Mouse (Mus musculus): ENCODE results near the gene Olfr262. TPM values are rescaled to one million over a fixed set of nuclear protein-coding genes. Genes with fewer than 3 reads are reported as not detected.
"Not testable (repeated sequence)": the region's sequence is repeated elsewhere in the genome, so short reads cannot be mapped to it uniquely, and the experiment has no call there.

The Olfr262 gene
- not detected in 2 replicates for polyA plus RNA-seq (2014; fragmentation: Nextera tagmentation; extraction: Ambion mirVana)

DNA sequence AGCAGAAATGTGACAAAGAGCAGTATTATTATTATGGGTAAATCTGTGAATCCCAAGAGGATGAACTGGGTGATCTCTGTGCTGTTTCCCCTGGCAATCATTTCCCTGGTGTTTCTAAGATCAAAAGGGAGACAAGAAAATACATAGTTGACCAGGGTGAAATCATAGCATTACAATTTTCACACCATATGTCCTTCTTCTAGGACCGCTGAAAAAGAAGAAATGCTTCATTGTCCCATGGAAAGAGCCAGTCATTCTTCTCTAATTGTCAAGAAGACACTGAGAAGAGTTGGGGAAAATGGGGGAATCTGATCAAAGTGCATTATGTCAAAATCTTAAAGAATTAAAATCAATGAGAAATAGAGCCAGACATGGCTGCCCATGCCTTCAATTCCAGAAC, at the start of gene Olfr262:
Olfr262 (minus strand) TSS at position 101 of the 400 bp plus-strand sequence.
- ATAC-seq (ENCODE audit: low FRiP score) (no peak), DNase-seq (ENCODE audit: low spot score, missing footprints) (no peak)
- 89% methylated on average over 1 of the region's 1 CpGs for WGBS
- H3K4me2 ChIP-seq = no peak within 1 kb of the TSS
- no peaks in the 10 kb centered on the region for H3K4me1 ChIP-seq (ENCODE audit: control insufficient read depth, insufficient read depth, low read length)
- H3K9ac ChIP-seq (ENCODE audit: low read length) = no peak within 1 kb of the TSS
- no peaks in the 10 kb centered on the region for H3K36me3 ChIP-seq (ENCODE audit: control insufficient read depth, insufficient read depth, low read length)
- no peaks in the 10 kb centered on the region for H3K27me3 ChIP-seq (ENCODE audit: control insufficient read depth, insufficient read depth, low read length)
- no peak within 1 kb of the TSS for H3K4me3 ChIP-seq (ENCODE audit: low read depth, low read length)
- H3K9me3 ChIP-seq (ENCODE audit: control insufficient read depth, low read length) = no peaks in the 10 kb centered on the region
- no peak within 1 kb of the TSS for H3K27ac ChIP-seq (ENCODE audit: low read depth, low read length)

DNA sequence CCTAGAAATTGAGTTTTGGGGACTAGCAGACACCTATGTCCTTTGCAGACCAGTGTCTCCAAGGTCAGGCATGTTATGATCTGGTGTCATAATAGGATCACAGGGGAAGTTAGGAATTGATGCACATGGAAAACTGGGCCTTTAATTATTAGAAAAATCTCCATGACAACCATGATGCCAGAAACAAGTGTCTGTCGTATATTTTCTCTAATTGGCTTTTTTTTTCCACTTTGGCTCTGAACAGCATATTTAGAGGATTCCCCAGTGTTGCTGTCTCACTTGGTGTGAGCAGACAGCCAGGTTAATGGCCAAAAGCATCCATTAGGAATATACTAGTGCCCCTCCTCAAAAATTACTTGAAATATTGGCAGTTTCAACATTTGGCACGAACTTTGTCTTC, 38.1 kb upstream of the Olfr262 start, which contains the start of gene Olfr1434:
Olfr1434 (plus strand) TSS at position 301 of the 400 bp plus-strand sequence.
- H3K4me2 ChIP-seq = no peak within 1 kb of the TSS
- ATAC-seq (ENCODE audit: low FRiP score) (no peak), DNase-seq (ENCODE audit: low spot score, missing footprints) (no peak)
- H3K27me3 ChIP-seq (ENCODE audit: control insufficient read depth, insufficient read depth, low read length) = no peaks in the 10 kb centered on the region
- no peak within 1 kb of the TSS for H3K9ac ChIP-seq (ENCODE audit: low read length)
- no peaks in the 10 kb centered on the region for H3K4me1 ChIP-seq (ENCODE audit: control insufficient read depth, insufficient read depth, low read length)
- H3K4me3 ChIP-seq (ENCODE audit: low read depth, low read length) = no peak within 1 kb of the TSS
- WGBS = 72% methylated on average over 2 of the region's 2 CpGs
- H3K36me3 ChIP-seq (ENCODE audit: control insufficient read depth, insufficient read depth, low read length) = no peaks in the 10 kb centered on the region
- no peak within 1 kb of the TSS for H3K27ac ChIP-seq (ENCODE audit: low read depth, low read length)
- no peaks in the 10 kb centered on the region for H3K9me3 ChIP-seq (ENCODE audit: control insufficient read depth, low read length)

DNA sequence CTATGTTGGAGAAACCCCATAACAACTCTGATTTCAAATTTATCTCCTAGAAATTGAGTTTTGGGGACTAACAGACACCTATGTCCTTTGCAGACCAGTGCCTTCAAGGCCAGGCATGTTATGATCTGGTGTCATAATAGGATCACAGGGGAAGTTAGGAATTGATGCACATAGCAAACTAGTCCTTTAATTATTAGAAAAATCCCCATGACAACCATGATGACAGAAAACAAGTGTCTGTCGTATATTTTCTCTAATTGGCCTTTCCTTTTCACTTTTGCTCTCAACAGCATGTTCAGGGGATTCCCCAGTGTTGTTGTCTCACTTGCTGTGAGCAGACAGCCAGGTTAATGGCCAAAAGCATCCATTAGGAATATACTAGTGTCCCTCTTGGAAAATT, 19.3 kb upstream of the Olfr262 start, which contains the start of gene Olfr235:
Olfr235 (plus strand) TSS at position 301 of the 400 bp plus-strand sequence.
- H3K4me2 ChIP-seq = no peak within 1 kb of the TSS
- H3K9ac ChIP-seq (ENCODE audit: low read length) = no peak within 1 kb of the TSS
- no peaks in the 10 kb centered on the region for H3K4me1 ChIP-seq (ENCODE audit: control insufficient read depth, insufficient read depth, low read length)
- ATAC-seq (ENCODE audit: low FRiP score) (no peak), DNase-seq (ENCODE audit: low spot score, missing footprints) (no peak)
- H3K36me3 ChIP-seq (ENCODE audit: control insufficient read depth, insufficient read depth, low read length) = no peaks in the 10 kb centered on the region
- H3K27me3 ChIP-seq (ENCODE audit: control insufficient read depth, insufficient read depth, low read length) = no peaks in the 10 kb centered on the region
- WGBS = 64% methylated on average over 1 of the region's 1 CpGs
- no peak within 1 kb of the TSS for H3K4me3 ChIP-seq (ENCODE audit: low read depth, low read length)
- no peaks in the 10 kb centered on the region for H3K9me3 ChIP-seq (ENCODE audit: control insufficient read depth, low read length)
- H3K27ac ChIP-seq (ENCODE audit: low read depth, low read length) = no peak within 1 kb of the TSS

DNA sequence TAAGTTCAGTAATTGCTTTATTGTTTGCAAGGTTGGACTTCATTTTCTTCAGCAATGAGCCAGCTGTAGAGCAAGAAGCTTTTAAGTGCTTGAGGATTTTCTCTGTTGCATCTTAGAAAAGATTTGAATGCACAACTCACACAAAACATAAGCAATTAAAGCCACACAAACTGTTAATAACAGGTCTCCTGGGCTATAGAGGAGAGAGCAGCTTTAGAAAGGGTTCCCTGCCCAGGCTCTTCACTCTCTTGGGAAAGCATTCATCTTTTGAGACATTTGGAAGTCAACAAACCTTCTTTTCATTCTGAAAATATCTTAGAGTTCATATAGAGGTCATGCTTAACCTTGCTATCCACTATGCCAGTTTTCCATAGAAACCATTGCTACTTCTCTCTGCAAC, 9.0 kb downstream of the Olfr262 start, which contains the start of gene Olfr1432:
Olfr1432 (minus strand) TSS at position 101 of the 400 bp plus-strand sequence.
- not testable (repeated sequence) for H3K27me3 ChIP-seq (ENCODE audit: control insufficient read depth, insufficient read depth, low read length); H3K9ac ChIP-seq (ENCODE audit: low read length); DNase-seq (ENCODE audit: low spot score, missing footprints); H3K4me3 ChIP-seq (ENCODE audit: low read depth, low read length); H3K36me3 ChIP-seq (ENCODE audit: control insufficient read depth, insufficient read depth, low read length); H3K27ac ChIP-seq (ENCODE audit: low read depth, low read length); ATAC-seq (ENCODE audit: low FRiP score); H3K4me1 ChIP-seq (ENCODE audit: control insufficient read depth, insufficient read depth, low read length); H3K4me2 ChIP-seq; H3K9me3 ChIP-seq (ENCODE audit: control insufficient read depth, low read length)

DNA sequence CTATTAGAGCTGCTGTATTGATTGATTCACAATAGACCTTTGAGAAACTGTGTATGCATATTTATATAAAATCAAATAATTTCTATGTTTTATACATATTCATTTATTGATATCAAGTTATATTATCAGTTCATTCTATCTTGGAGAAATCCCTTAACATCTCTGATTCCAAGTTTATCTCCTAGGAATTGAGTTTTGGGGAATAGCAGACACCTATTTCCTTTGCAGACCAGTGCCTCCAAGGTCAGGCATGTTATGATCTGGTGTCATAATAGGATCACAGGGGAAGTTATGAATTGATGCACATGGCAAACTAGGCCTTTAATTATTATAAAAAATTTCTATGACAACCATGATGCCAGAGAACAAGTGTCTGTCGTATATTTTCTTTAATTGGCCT, 41.1 kb downstream of the Olfr262 start, which contains the start of gene Olfr1431:
Olfr1431 (plus strand) TSS at position 301 of the 400 bp plus-strand sequence.
- Histone ChIP-seq H3K4me2 (no peak within 1 kb of the TSS), H3K27me3 (ENCODE audit: control insufficient read depth, insufficient read depth, low read length) (no peaks in the 10 kb centered on the region), H3K4me1 (ENCODE audit: control insufficient read depth, insufficient read depth, low read length) (no peaks in the 10 kb centered on the region), H3K9me3 (ENCODE audit: control insufficient read depth, low read length) (no peaks in the 10 kb centered on the region), H3K36me3 (ENCODE audit: control insufficient read depth, insufficient read depth, low read length) (no peaks in the 10 kb centered on the region), H3K9ac (ENCODE audit: low read length) (no peak within 1 kb of the TSS), H3K27ac (ENCODE audit: low read depth, low read length) (no peak within 1 kb of the TSS), H3K4me3 (ENCODE audit: low read depth, low read length) (no peak within 1 kb of the TSS)
- WGBS = 86% methylated on average over 1 of the region's 1 CpGs
- ATAC-seq (ENCODE audit: low FRiP score) (no peak), DNase-seq (ENCODE audit: low spot score, missing footprints) (no peak)

DNA sequence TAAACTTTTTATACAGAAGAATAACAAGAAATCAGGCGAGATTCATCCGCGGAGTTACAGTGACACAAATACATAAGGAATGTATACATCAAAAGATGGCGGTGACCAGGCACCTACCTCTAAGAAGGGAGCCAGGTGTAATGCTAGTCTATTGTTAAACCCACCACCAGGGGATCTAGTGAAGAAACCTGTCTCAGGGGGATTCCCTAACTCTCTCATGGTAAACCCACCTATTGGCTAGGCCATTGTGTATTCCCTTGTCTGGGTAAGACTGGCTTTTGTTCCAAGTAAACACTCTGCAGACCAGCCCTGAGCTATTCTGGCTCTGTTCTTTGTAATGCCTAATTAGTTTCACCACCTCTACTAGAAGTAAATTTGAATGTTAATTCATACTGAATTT, 42.4 kb downstream of the Olfr262 start:
- not testable (repeated sequence) for DNase-seq (ENCODE audit: low spot score, missing footprints); H3K4me2 ChIP-seq; H3K9me3 ChIP-seq (ENCODE audit: control insufficient read depth, low read length); H3K27ac ChIP-seq (ENCODE audit: low read depth, low read length); H3K36me3 ChIP-seq (ENCODE audit: control insufficient read depth, insufficient read depth, low read length); H3K9ac ChIP-seq (ENCODE audit: low read length); H3K4me3 ChIP-seq (ENCODE audit: low read depth, low read length); ATAC-seq (ENCODE audit: low FRiP score); H3K27me3 ChIP-seq (ENCODE audit: control insufficient read depth, insufficient read depth, low read length); H3K4me1 ChIP-seq (ENCODE audit: control insufficient read depth, insufficient read depth, low read length)
- 73% methylated on average over 4 of the region's 4 CpGs for WGBS

Other genes starting within 250 kb of the Olfr262 start
- 0.03 TPM in 1 of 2 replicates, not detected in the other for gene Olfr1423, start 200.3 kb downstream of the Olfr262 start, polyA plus RNA-seq (2014; fragmentation: Nextera tagmentation; extraction: Ambion mirVana)
- not detected in 2 replicates for gene Olfr1424, start 179.0 kb downstream of the Olfr262 start, polyA plus RNA-seq (2014; fragmentation: Nextera tagmentation; extraction: Ambion mirVana)
- not detected in 2 replicates for gene Olfr1425, start 163.9 kb downstream of the Olfr262 start, polyA plus RNA-seq (2014; fragmentation: Nextera tagmentation; extraction: Ambion mirVana)
- gene Olfr1426, start 149.6 kb downstream of the Olfr262 start, polyA plus RNA-seq (2014; fragmentation: Nextera tagmentation; extraction: Ambion mirVana) = not detected in 2 replicates
- not detected in 2 replicates for gene Olfr1427, start 138.3 kb downstream of the Olfr262 start, polyA plus RNA-seq (2014; fragmentation: Nextera tagmentation; extraction: Ambion mirVana)
- gene Olfr1428, start 125.8 kb downstream of the Olfr262 start, polyA plus RNA-seq (2014; fragmentation: Nextera tagmentation; extraction: Ambion mirVana) = not detected in 2 replicates
- gene Olfr76, start 118.5 kb downstream of the Olfr262 start, polyA plus RNA-seq (2014; fragmentation: Nextera tagmentation; extraction: Ambion mirVana) = not detected in 2 replicates
- not detected in 2 replicates for gene Olfr1555-ps1, start 71.5 kb downstream of the Olfr262 start, polyA plus RNA-seq (2014; fragmentation: Nextera tagmentation; extraction: Ambion mirVana)
- not detected in 2 replicates for gene Olfr1431, start 41.0 kb downstream of the Olfr262 start, polyA plus RNA-seq (2014; fragmentation: Nextera tagmentation; extraction: Ambion mirVana)
- gene Olfr1432, start 9.1 kb downstream of the Olfr262 start, polyA plus RNA-seq (2014; fragmentation: Nextera tagmentation; extraction: Ambion mirVana) = not detected in 2 replicates
- not detected in 2 replicates for gene Olfr235, start 19.4 kb upstream of the Olfr262 start, polyA plus RNA-seq (2014; fragmentation: Nextera tagmentation; extraction: Ambion mirVana)
- gene Olfr1434, start 38.2 kb upstream of the Olfr262 start, polyA plus RNA-seq (2014; fragmentation: Nextera tagmentation; extraction: Ambion mirVana) = not detected in 2 replicates
- gene Olfr1436, start 57.5 kb upstream of the Olfr262 start, polyA plus RNA-seq (2014; fragmentation: Nextera tagmentation; extraction: Ambion mirVana) = not detected in 2 replicates
- gene Olfr1437, start 83.4 kb upstream of the Olfr262 start, polyA plus RNA-seq (2014; fragmentation: Nextera tagmentation; extraction: Ambion mirVana) = not detected in 2 replicates
- gene Olfr1438-ps1, start 94.3 kb upstream of the Olfr262 start, polyA plus RNA-seq (2014; fragmentation: Nextera tagmentation; extraction: Ambion mirVana) = not detected in 2 replicates
- not detected in 2 replicates for gene Olfr1440, start 145.6 kb upstream of the Olfr262 start, polyA plus RNA-seq (2014; fragmentation: Nextera tagmentation; extraction: Ambion mirVana)
- not detected in 2 replicates for gene Olfr1441, start 175.8 kb upstream of the Olfr262 start, polyA plus RNA-seq (2014; fragmentation: Nextera tagmentation; extraction: Ambion mirVana)
- not detected in 2 replicates for gene Pfpl, start 186.2 kb upstream of the Olfr262 start, polyA plus RNA-seq (2014; fragmentation: Nextera tagmentation; extraction: Ambion mirVana)
- gene Mpeg1, start 219.1 kb upstream of the Olfr262 start, polyA plus RNA-seq (2014; fragmentation: Nextera tagmentation; extraction: Ambion mirVana) = 0.90 and 1.1 TPM in 2 replicates

Data from midbrain, embryonic 11.5 days (tissue).